Mouse (Mus musculus): ENCODE results near the gene Mamdc4. TPM values are rescaled to one million over a fixed set of nuclear protein-coding genes. Genes with fewer than 3 reads are reported as not detected.

The Mamdc4 gene
- polyA plus RNA-seq, 1 experiment = 8.7 TPM

DNA sequence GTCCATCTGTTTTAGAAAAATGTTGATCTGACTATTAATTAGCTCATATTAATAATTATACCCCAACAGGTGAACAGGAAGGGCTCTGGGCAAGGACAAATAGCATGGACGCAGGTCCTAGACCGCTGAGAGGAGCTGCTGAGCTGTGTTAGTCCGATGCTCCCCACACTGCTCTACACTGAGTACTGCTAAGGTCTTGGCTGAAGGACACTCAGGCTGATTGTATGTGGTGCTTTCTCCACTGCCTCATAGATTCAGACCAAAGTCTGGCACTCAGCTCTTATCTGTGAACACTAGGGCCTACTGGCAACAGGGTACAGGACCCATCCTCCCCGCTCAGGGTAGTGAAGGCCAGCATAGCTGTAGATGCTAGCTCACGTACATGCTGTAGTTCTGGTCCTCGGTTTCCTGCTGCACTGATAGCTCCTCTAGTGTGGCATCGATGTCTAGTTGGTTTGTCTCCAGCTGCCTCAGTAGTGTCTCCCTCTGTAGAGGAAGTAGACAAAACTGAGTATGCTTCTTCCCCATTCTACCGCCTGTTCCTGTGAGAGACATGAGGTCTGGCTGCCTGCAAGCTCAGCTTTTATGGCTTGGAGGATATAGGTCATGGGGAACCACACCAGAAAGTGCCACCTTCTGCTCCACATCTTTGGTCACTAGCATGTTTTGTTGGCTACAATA, 13.7 kb upstream of the Mamdc4 start:
- no peak for TF ChIP-seq TCF3 (IDR thresholded peaks at IDR 0.05; ENCODE audit: insufficient read length, low read depth)
- TF ChIP-seq CEBPB (IDR thresholded peaks at IDR 0.05; ENCODE audit: insufficient read depth, poor library complexity, severe bottlenecking) = no peak
- peak; percentile 57 for TF ChIP-seq POLR2AphosphoS2 (IDR thresholded peaks at IDR 0.05; ENCODE audit: insufficient read length, low read depth)

DNA sequence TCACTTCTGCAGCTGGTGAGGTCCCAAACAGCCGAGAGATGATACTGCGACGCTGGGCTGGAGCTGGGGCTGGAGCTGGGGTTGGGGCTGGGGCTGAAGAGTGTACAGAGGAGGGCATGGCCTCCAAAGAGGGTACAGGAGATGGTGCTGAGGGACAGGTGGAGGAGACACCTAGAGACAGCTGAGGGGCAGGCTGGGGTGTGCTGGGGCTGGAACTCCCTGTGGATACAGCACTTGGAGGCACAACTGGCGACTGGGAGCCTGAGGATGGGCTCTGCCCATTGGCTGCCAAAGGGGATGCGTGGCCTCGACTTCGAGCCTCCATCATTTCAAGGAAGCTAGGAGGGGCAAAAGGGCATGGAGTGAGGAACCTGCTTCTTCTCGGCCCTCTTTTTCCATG, 12.6 kb upstream of the Mamdc4 start:
- Histone ChIP-seq H3K4me2 (ENCODE audit: low read depth) (no peak overlapping the region), H3K27me3 (ENCODE audit: control insufficient read depth, insufficient read depth, insufficient read length) (no peaks in the 10 kb centered on the region), H3K36me3 (ENCODE audit: control insufficient read depth, insufficient read depth) (peaks cover 27% of the 10 kb centered on the region), H3K4me3 (no peak overlapping the region), H3K79me2 (ENCODE audit: control insufficient read depth, insufficient read depth) (no peaks in the 10 kb centered on the region), H3ac (ENCODE audit: control insufficient read depth, insufficient read length) (no peak overlapping the region)
- TF ChIP-seq MYOG (IDR thresholded peaks at IDR 0.05; ENCODE audit: control insufficient read depth in 1 of 3, insufficient read depth in 1 of 3, insufficient read length in 2 of 3, low read depth in 2 of 3) (no peak), POLR2AphosphoS2 (IDR thresholded peaks at IDR 0.05; ENCODE audit: insufficient read length, low read depth) (peak; percentile 71)

More for the DNA sequence above, 13.7 kb upstream of the Mamdc4 start:
- no peak overlapping the region for H3K4me2 ChIP-seq (ENCODE audit: low read depth)
- H3K4me3 ChIP-seq = no peak overlapping the region
- no peaks in the 10 kb centered on the region for H3K27me3 ChIP-seq (ENCODE audit: control insufficient read depth, insufficient read depth, insufficient read length)
- H3ac ChIP-seq (ENCODE audit: control insufficient read depth, insufficient read length) = no peak overlapping the region
- H3K36me3 ChIP-seq (ENCODE audit: control insufficient read depth, insufficient read depth) = peaks cover 31% of the 10 kb centered on the region
- H3K79me2 ChIP-seq (ENCODE audit: control insufficient read depth, insufficient read depth) = no peaks in the 10 kb centered on the region

GRCm38 (mm10) chr2:25585601-25586000, 11.0 kb upstream of the Mamdc4 start:
- H3K27me3 ChIP-seq (ENCODE audit: control insufficient read depth, insufficient read depth, insufficient read length) = no peaks in the 10 kb centered on the region
- no peak for TF ChIP-seq CEBPB (IDR thresholded peaks at IDR 0.05; ENCODE audit: insufficient read depth, poor library complexity, severe bottlenecking)
- no peak for TF ChIP-seq TCF12 (IDR thresholded peaks at IDR 0.05; ENCODE audit: insufficient read depth, poor library complexity, severe bottlenecking)
- no peak for TF ChIP-seq MAX (IDR thresholded peaks at IDR 0.05; ENCODE audit: low read depth)
- TF ChIP-seq MYOD1 (IDR thresholded peaks at IDR 0.05; ENCODE audit: control insufficient read depth in 1 of 3, insufficient read length in 2 of 3, low read depth in 2 of 3) = no peak
- TF ChIP-seq TCF3 (IDR thresholded peaks at IDR 0.05; ENCODE audit: insufficient read length, low read depth) = no peak
- TF ChIP-seq POLR2AphosphoS2 (IDR thresholded peaks at IDR 0.05; ENCODE audit: insufficient read length, low read depth) = no peak
- no peak for TF ChIP-seq SRF (IDR thresholded peaks at IDR 0.05; ENCODE audit: control insufficient read depth, insufficient read length, low read depth)
- no peak for TF ChIP-seq POLR2A (IDR thresholded peaks at IDR 0.05; ENCODE audit: insufficient read length, low read depth)
- peaks cover 12% of the 10 kb centered on the region for H3K36me3 ChIP-seq (ENCODE audit: control insufficient read depth, insufficient read depth)
- no peaks in the 10 kb centered on the region for H3K79me2 ChIP-seq (ENCODE audit: control insufficient read depth, insufficient read depth)
- H3ac ChIP-seq (ENCODE audit: control insufficient read depth, insufficient read length) = no peak overlapping the region
- H3K4me3 ChIP-seq = no peak overlapping the region
- no peak overlapping the region for H3K4me2 ChIP-seq (ENCODE audit: low read depth)

DNA sequence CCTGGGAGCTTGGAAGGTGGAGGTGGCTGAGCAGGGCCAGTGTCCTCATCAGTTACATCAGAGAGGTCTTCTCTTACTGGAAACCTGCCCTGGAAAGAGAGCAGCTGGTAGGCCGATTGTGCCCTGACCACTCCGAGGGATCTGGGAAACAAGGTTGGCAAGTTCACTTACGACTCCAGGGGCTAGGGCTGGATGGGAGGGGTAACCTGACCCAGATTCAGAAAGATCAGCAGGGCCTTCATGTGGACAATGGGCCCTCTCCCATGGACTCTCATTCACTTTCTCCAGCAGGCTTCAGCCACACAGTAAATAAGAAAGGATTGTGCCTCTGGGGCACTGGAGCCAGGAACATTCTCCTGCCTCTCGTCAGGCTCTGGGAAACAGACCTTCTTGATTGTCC, 10.2 kb upstream of the Mamdc4 start:
- H3K36me3 ChIP-seq (ENCODE audit: control insufficient read depth, insufficient read depth) = peaks cover 8% of the 10 kb centered on the region

DNA sequence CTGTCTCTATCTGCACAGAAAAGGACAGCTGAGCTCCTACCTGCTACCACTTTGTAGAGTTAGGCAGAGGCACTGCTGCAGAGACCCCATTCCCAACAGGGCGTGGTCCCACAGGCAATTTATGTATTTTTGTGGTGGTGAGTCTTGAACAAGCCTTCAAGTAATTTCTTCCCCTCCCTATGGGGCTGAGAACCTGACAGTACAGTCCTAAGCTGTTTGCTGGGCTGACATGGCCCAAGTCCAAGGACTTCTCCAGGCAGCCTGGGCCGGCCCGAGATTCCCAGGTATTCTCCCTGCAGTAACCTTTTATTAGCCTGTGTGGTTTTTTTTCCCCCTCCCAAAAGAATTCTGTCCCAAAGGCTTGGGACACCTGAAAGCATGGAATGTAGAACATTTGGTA, 9.5 kb upstream of the Mamdc4 start:
- no peak overlapping the region for H3K4me2 ChIP-seq (ENCODE audit: low read depth)
- no peaks in the 10 kb centered on the region for H3K27me3 ChIP-seq (ENCODE audit: control insufficient read depth, insufficient read depth, insufficient read length)
- H3K36me3 ChIP-seq (ENCODE audit: control insufficient read depth, insufficient read depth) = peaks cover 5% of the 10 kb centered on the region
- H3K79me2 ChIP-seq (ENCODE audit: control insufficient read depth, insufficient read depth) = no peaks in the 10 kb centered on the region
- H3ac ChIP-seq (ENCODE audit: control insufficient read depth, insufficient read length) = no peak overlapping the region
- no peak for TF ChIP-seq USF1 (IDR thresholded peaks at IDR 0.05; ENCODE audit: low read depth)
- no peak overlapping the region for H3K4me3 ChIP-seq

More for the DNA sequence above, 10.2 kb upstream of the Mamdc4 start:
- TF ChIP-seq MAX (IDR thresholded peaks at IDR 0.05; ENCODE audit: low read depth) (no peak), MYOG (IDR thresholded peaks at IDR 0.05; ENCODE audit: control insufficient read depth in 1 of 3, insufficient read depth in 1 of 3, insufficient read length in 2 of 3, low read depth in 2 of 3) (no peak), E2F4 (IDR thresholded peaks at IDR 0.05; ENCODE audit: insufficient read depth) (no peak), REST (IDR thresholded peaks at IDR 0.05; ENCODE audit: insufficient read depth, insufficient read length) (no peak), TCF12 (IDR thresholded peaks at IDR 0.05; ENCODE audit: insufficient read depth, poor library complexity, severe bottlenecking) (no peak), MYOD1 (IDR thresholded peaks at IDR 0.05; ENCODE audit: control insufficient read depth in 1 of 3, insufficient read length in 2 of 3, low read depth in 2 of 3) (no peak), USF1 (IDR thresholded peaks at IDR 0.05; ENCODE audit: low read depth) (no peak), POLR2AphosphoS2 (IDR thresholded peaks at IDR 0.05; ENCODE audit: insufficient read length, low read depth) (no peak), POLR2A (IDR thresholded peaks at IDR 0.05; ENCODE audit: insufficient read length, low read depth) (no peak), TCF3 (IDR thresholded peaks at IDR 0.05; ENCODE audit: insufficient read length, low read depth) (no peak), SRF (IDR thresholded peaks at IDR 0.05; ENCODE audit: control insufficient read depth, insufficient read length, low read depth) (no peak), CEBPB (IDR thresholded peaks at IDR 0.05; ENCODE audit: insufficient read depth, poor library complexity, severe bottlenecking) (no peak)
- Histone ChIP-seq H3K4me2 (ENCODE audit: low read depth) (no peak overlapping the region), H3K27me3 (ENCODE audit: control insufficient read depth, insufficient read depth, insufficient read length) (no peaks in the 10 kb centered on the region), H3K4me3 (no peak overlapping the region), H3K79me2 (ENCODE audit: control insufficient read depth, insufficient read depth) (no peaks in the 10 kb centered on the region), H3ac (ENCODE audit: control insufficient read depth, insufficient read length) (no peak overlapping the region)
